Mouse (Mus musculus) liver, postnatal 0 days (tissue): ENCODE data around the gene Ubl7.

Experiments
- CTCF ChIP-seq: sonication (generic); IDR thresholded peaks from 2 replicates; pipeline ENCODE4 v1.5.1; 2016; ENCODE audit warnings: antibody characterized with exemption, low read depth
- EP300 ChIP-seq: IDR thresholded peaks from 2 replicates; pipeline ENCODE4 v1.6.1; 2016; ENCODE audit warnings: antibody characterized with exemption, low read depth, mild to moderate bottlenecking

DNA sequence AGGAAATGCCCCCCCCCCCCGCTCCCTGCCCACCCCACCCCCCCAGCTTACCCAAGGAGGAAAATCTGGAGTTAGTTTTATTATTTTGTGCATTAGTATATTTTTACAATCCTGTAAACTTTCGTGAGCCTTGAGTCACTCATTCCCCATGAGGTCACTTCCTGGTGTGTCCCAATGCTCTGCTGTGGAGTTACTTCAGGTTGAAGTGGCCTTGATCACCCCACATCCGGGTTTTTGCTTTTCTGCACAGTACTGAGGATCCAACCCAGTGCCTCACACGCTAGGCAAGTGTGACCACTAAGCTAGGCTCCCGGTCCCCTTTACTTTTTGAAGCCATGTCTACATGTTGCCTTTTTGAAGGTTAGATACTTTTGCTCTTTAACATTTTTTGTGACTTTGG is 36.6 kb upstream of the Ubl7 start:
- no peak for TF ChIP-seq CTCF
- TF ChIP-seq EP300 = no peak
